Mouse (Mus musculus) liver, embryonic 11.5 days (tissue): ENCODE results near the gene Cryaa. TPM values are rescaled to one million over a fixed set of nuclear protein-coding genes. Genes with fewer than 3 reads are reported as not detected.
"Not testable (repeated sequence)": the region's sequence is repeated elsewhere in the genome, so short reads cannot be mapped to it uniquely, and the experiment has no call there.

ENCODE experiments used
- ATAC-seq: fragments of 200-750 bp; cut with Nextera tagmentation; replicated peaks from 2 replicates; pipeline ENCODE4 v1.8.0; 2017; ENCODE audit warnings: moderate number of reproducible peaks, mild to moderate bottlenecking, moderate TSS enrichment, moderate library complexity; ENCODE audit not compliant: low FRiP score
- DNase-seq: peaks from one replicate; pipeline ENCODE4 v3.0.0-alpha.2; 2017; ENCODE audit warnings: low spot score
- H3K27ac ChIP-seq: fragments of 300-500 bp; sonication (generic); 2 replicates; pipeline ENCODE4 v1.5.1; 2014; ENCODE audit warnings: mild to moderate bottlenecking, low read depth, low read length, control low read depth
- H3K27me3 ChIP-seq: fragments of 300-500 bp; sonication (generic); replicated peaks from 2 replicates; pipeline ENCODE4 v1.6.1; 2014; ENCODE audit warnings: low read length, mixed read lengths; ENCODE audit not compliant: control insufficient read depth, insufficient read depth
- H3K36me3 ChIP-seq: fragments of 300-500 bp; sonication (generic); 2 replicates; pipeline ENCODE4 v1.6.1; 2014; ENCODE audit warnings: mild to moderate bottlenecking, low read length, moderate library complexity, mixed read lengths; ENCODE audit not compliant: control insufficient read depth, insufficient read depth
- H3K4me1 ChIP-seq: fragments of 300-500 bp; sonication (generic); replicated peaks from 2 replicates; pipeline ENCODE4 v1.6.1; 2014; ENCODE audit warnings: low read length, mixed read lengths; ENCODE audit not compliant: control insufficient read depth, insufficient read depth
- H3K4me2 ChIP-seq: fragments of 300-500 bp; sonication (generic); 2 replicates; pipeline ENCODE4 v1.6.1; 2014; ENCODE audit warnings: mild to moderate bottlenecking, control low read depth, moderate library complexity
- H3K4me3 ChIP-seq: fragments of 300-500 bp; sonication (generic); 2 replicates; pipeline ENCODE4 v1.5.1; 2014; ENCODE audit warnings: low read depth, low read length, control low read depth
- H3K9ac ChIP-seq: fragments of 300-500 bp; sonication (generic); 2 replicates; pipeline ENCODE4 v1.6.1; 2014; ENCODE audit warnings: low read depth, low read length, control low read depth
- H3K9me3 ChIP-seq: fragments of 300-500 bp; sonication (generic); 2 replicates; pipeline ENCODE4 v1.6.1; 2016; ENCODE audit warnings: low read length, inconsistent platforms, mixed read lengths; ENCODE audit not compliant: control insufficient read depth
- WGBS: fragments of 180-500 bp; shearing (Covaris S2); extraction: QIAGEN DNeasy Blood & Tissue Kit; methylation state at CpG from one replicate; pipeline ENCODE4 v1.1.7; 2014; 5-methylcytosine and 5-hydroxymethylcytosine counted together
- polyA plus RNA-seq: library from polyadenylated mRNA; unstranded; fragments of >200 nt; fragmentation: Nextera tagmentation; extraction: Ambion mirVana; gene quantifications from 2 replicates; pipeline ENCODE4 v1.2.1, GENCODE M21; 2014

Cryaa gene
- polyA plus RNA-seq, 1 experiment from 2014 or later: not detected

DNA sequence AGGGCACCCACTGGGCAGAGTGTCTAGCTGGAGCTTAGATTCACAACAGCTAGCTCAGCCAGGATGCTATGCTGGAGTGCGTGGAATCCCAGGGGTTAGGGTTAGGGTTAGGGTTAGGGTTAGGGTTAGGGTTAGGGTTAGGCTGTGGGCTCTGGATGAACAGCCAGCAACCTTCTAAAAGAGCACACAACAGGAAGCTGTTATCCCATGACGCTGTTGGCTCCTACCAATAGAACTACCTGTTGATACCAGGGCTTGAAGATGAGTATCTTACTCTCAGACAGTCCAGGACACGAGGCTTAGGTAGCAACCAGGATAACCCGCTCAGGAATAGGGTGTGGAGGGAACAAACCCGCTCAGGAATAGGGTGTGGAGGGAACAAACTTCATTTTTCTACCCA, 15.3 kb downstream of the Cryaa start:
- Histone ChIP-seq H3K27me3 (no peaks in the 10 kb centered on the region; the same call in 1 of the 2 replicates), H3K27ac (no peak overlapping the region), H3K4me1 (peaks cover 8% of the 10 kb centered on the region; the same call in 1 of the 2 replicates), H3K4me3 (no peak overlapping the region), H3K4me2 (peak overlapping the region; percentile 34; the same call in 1 of the 2 replicates), H3K9ac (no peak overlapping the region), H3K36me3 (no peaks in the 10 kb centered on the region), H3K9me3 (no peaks in the 10 kb centered on the region)
- DNase-seq (no peak), ATAC-seq (no peak)
- 34% methylated on average over 5 of the region's 5 CpGs for whole genome bisulfite sequencing

DNA sequence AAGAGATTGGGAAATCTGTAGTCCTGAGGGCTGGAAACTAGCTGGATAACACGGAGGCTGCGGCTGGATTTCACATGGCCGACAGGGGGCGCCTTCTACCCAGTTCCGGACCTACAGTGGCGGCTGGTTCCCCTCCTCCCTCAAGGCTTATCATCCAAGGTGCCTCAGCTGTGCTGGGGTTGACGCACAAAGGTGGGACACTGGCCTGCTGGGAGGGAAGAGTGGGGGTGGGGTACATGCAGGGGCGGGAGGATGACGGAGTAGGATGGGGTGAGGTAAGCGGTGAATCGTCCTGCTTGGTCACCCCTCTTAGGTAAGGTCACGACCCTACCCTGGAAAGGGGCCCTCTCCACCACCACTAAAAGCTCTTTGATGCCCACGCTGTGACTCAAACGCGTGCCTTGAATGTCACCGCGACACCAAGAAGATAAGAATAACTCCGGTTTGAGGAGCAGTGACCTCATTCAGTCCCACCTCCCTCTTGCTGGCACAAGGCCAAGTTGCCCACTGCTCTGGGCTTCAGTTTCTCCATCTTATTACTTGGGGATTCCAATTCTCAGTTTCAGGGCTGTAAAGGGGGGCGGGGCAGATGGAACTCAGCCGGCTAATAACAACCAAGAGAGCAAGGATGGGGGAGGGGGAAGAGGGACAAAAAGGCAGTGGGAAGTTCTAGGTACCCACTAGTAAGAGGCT, 15.9 kb downstream of the Cryaa start:
- Histone ChIP-seq H3K27me3 (no peaks in the 10 kb centered on the region; the same call in 1 of the 2 replicates), H3K9ac (no peak overlapping the region), H3K4me3 (no peak overlapping the region), H3K36me3 (no peaks in the 10 kb centered on the region), H3K4me2 (peak overlapping the region; percentile 34), H3K4me1 (peaks cover 8% of the 10 kb centered on the region; the same call in 1 of the 2 replicates), H3K27ac (no peak overlapping the region), H3K9me3 (no peaks in the 10 kb centered on the region)
- DNase-seq: peak; percentile 70
- 5% methylated on average over 20 of the region's 20 CpGs for WGBS
- ATAC-seq: no peak

DNA sequence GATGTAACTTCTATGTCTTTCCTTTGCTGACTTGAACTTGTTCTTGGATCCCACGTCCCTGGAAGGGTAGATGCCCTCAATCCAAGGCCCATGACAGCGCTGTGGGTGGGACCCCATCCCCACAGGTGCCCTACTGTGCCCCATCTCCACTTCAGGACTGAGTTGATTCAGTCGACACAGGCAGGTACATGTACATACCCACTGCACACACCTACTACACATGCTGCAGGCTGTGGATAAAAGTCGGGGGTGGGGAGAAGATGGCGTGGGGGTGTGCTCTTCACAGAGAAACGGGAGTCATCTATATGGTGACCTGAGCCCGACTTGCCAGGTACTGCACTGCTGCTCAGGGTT, 16.4 kb downstream of the Cryaa start:
- Histone ChIP-seq H3K4me2 (no peak overlapping the region), H3K4me3 (no peak overlapping the region), H3K9ac (no peak overlapping the region), H3K36me3 (no peaks in the 10 kb centered on the region), H3K27ac (no peak overlapping the region), H3K4me1 (peaks cover 8% of the 10 kb centered on the region; the same call in 1 of the 2 replicates), H3K9me3 (no peaks in the 10 kb centered on the region), H3K27me3 (no peaks in the 10 kb centered on the region; the same call in 1 of the 2 replicates)
- 62% methylated on average over 7 of the region's 7 CpGs for WGBS
- ATAC-seq: no peak; the same call in 1 of the 2 replicates
- DNase-seq: no peak

DNA sequence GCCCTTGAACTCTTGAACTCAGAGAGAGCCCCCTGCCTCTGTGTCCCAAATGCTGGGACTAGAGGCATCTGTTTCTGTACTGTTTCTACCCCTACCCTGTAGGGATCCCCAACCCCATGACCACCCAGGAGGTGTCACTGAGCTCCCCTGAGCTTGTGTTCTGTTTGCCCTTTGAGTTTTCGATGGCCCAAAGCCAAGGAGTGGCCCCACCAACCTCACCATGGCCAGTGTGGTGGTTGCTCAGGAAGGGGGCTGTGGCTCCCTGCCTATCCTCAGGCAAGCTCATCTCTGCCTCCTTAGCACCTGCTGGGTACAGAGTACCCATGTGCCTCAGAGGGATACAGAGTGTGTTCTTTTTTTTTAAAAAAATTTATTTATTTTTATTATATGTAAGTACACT, 17.3 kb downstream of the Cryaa start:
- peaks cover 8% of the 10 kb centered on the region; the same call in 1 of the 2 replicates for H3K4me1 ChIP-seq
- WGBS: 81% methylated on average over 1 of the region's 1 CpGs
- no peak overlapping the region for H3K27ac ChIP-seq
- DNase-seq: no peak
- H3K36me3 ChIP-seq: no peaks in the 10 kb centered on the region
- H3K9ac ChIP-seq: no peak overlapping the region
- no peak overlapping the region for H3K4me3 ChIP-seq
- no peak overlapping the region for H3K4me2 ChIP-seq
- ATAC-seq: no peak
- H3K9me3 ChIP-seq: no peaks in the 10 kb centered on the region
- no peaks in the 10 kb centered on the region; the same call in 1 of the 2 replicates for H3K27me3 ChIP-seq

DNA sequence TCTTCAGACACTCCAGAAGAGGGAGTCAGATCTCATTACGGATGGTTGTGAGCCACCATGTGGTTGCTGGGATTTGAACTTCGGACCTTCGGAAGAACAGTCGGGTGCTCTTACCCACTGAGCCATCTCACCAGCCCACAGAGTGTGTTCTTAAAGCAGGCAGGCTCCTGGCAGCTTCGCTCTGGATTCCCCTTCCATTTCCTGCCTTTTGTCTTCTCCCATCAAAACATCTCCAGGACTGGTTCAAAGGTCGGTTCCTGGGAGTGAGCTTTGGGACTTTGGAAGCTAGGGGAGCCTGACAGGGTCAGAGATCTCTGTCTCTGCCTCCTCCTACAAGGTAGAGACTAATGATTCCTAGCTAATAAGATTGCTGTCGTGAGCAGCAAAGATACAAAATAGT, 17.7 kb downstream of the Cryaa start:
- WGBS: 62% methylated on average over 6 of the region's 7 CpGs

DNA sequence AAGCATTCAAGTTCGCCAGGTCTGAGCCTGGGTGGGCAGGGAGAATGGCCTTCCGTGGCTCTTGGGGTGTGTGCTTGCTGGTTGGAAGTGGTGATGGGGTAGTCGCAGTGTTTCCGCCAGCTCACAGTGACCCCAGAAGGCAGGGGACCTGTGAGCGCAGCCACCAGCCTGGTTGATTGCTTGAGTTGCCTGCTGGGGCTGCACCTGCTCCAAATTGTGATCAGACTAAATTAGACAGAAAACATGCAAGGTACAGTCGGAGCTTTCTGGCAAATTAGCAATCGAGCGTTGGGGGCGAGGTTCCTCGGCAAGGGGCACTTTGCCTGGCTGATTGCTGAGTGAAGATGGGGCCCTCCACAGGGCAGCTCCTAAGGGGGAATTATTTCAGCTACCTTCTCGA, 20.7 kb downstream of the Cryaa start:
- Histone ChIP-seq H3K9me3 (no peaks in the 10 kb centered on the region), H3K4me1 (peaks cover 3% of the 10 kb centered on the region; the same call in 1 of the 2 replicates), H3K27ac (no peak overlapping the region), H3K27me3 (no peaks in the 10 kb centered on the region), H3K4me3 (no peak overlapping the region), H3K9ac (no peak overlapping the region), H3K36me3 (no peaks in the 10 kb centered on the region), H3K4me2 (no peak overlapping the region)
- 77% methylated on average over 11 of the region's 11 CpGs for WGBS
- DNase-seq (no peak), ATAC-seq (no peak)

More for the DNA sequence above, 17.7 kb downstream of the Cryaa start:
- not testable (repeated sequence) for H3K9me3 ChIP-seq, H3K4me3 ChIP-seq, ATAC-seq, H3K4me2 ChIP-seq, H3K9ac ChIP-seq, H3K27me3 ChIP-seq, DNase-seq, H3K4me1 ChIP-seq, H3K36me3 ChIP-seq, H3K27ac ChIP-seq

DNA sequence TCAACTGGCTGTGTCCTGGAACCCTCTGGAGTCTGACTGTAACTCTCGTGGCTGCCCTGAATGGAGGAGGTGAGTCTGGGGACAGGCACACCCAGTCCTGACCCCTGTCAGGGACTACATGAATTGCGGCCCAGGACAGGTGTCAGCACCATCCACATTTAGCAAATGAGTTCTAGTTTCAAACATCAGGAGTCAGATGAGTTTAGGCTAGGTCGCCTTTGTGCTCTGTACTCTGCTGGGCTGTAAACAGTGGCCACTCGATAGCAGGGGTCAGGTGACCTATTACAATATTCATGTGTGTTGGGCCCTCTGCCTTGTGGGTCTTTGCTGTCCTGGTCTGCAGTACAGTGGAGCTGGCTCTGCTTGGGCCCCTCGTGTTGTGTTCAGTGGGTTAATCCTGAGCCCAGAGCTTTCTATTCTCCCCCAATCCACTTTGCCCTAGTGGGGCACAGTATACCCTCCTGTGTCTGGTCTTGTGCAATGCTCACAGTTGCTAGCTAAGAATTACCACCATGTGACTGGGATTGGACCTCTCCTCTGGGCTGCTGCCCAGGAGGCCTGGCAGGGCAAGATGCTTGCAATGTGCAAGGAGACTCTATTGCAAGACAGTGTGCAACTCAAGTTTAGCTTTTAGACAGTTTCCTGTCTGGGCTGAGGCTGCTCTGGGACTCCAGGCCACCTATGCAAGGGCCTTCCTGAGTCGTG, 25.8 kb downstream of the Cryaa start:
- Histone ChIP-seq H3K27me3 (no peaks in the 10 kb centered on the region), H3K4me2 (no peak overlapping the region)
- ATAC-seq: no peak

DNA sequence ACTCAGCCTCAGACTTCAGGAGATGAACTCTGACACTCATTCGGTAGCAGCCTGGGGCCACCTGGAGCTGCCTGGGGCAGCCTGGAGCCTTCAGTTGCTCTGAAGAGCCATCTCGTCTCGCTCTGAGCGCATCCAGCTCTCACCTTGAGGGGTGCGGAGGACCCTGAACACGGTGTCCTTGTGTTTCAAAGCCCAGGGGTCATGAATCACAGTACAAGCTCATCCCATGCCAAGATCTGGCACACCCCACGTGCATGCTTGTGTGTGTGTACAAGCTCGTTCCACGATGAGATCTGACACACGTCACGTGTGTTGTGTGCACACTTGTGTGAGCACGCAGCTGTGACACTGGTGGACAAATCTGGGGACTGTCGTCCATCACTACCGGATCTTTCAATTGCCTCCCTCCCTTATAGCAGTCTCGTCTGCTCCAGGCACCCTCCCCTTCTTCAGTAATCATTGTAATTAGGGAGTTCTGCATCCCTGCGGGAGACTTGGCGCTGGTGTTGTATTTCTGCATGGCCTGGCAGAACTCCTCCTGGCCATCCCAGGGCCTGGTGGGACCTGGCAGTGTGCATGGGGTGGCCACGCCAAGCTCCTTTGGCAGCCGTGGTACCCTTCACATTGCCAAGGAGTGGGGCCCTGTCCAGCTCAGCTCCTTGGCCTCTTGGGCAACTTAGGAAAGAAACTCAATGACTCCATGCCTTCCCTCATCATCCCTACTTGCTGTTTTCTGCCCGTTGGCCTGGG, 27.8 kb downstream of the Cryaa start:
- ATAC-seq: no peak
- H3K4me3 ChIP-seq: no peak overlapping the region
- DNase-seq: no peak
- no peaks in the 10 kb centered on the region for H3K36me3 ChIP-seq
- no peaks in the 10 kb centered on the region for H3K27me3 ChIP-seq
- WGBS: 72% methylated on average over 20 of the region's 20 CpGs
- H3K4me2 ChIP-seq: no peak overlapping the region
- no peaks in the 10 kb centered on the region for H3K4me1 ChIP-seq
- no peak overlapping the region for H3K9ac ChIP-seq
- H3K27ac ChIP-seq: no peak overlapping the region
- H3K9me3 ChIP-seq: no peaks in the 10 kb centered on the region

More for the DNA sequence above, 25.8 kb downstream of the Cryaa start:
- H3K9ac ChIP-seq: no peak overlapping the region
- no peaks in the 10 kb centered on the region for H3K4me1 ChIP-seq
- H3K9me3 ChIP-seq: no peaks in the 10 kb centered on the region
- H3K27ac ChIP-seq: no peak overlapping the region
- H3K36me3 ChIP-seq: no peaks in the 10 kb centered on the region
- 71% methylated on average over 6 of the region's 6 CpGs for WGBS
- DNase-seq: no peak
- H3K4me3 ChIP-seq: no peak overlapping the region
